Mouse (Mus musculus) limb, embryonic 13.5 days (tissue): Measurements from ENCODE around the gene Ino80. TPM values are rescaled to one million over a fixed set of nuclear protein-coding genes. Genes with fewer than 3 reads are reported as not detected.

Source experiments
- ATAC-seq: fragments of 200-750 bp; cut with Nextera tagmentation; 2 replicates; pipeline ENCODE4 v1.8.0; 2017; ENCODE audit warnings: low read depth, moderate number of reproducible peaks, moderate TSS enrichment; ENCODE audit not compliant: low FRiP score
- H3K27ac ChIP-seq: fragments of 300-500 bp; sonication (generic); 2 replicates; pipeline ENCODE4 v1.5.1; 2015; ENCODE audit warnings: inconsistent platforms, mild to moderate bottlenecking, moderate library complexity
- H3K27me3 ChIP-seq: fragments of 300-500 bp; sonication (generic); 2 replicates; pipeline ENCODE4 v1.6.1; 2015; ENCODE audit warnings: mild to moderate bottlenecking, inconsistent platforms
- H3K36me3 ChIP-seq: fragments of 300-500 bp; sonication (generic); 2 replicates; pipeline ENCODE4 v1.6.1; 2015; ENCODE audit warnings: inconsistent platforms, mild to moderate bottlenecking, moderate library complexity
- H3K4me1 ChIP-seq: fragments of 300-500 bp; sonication (generic); 2 replicates; pipeline ENCODE4 v1.6.1; 2015; ENCODE audit warnings: inconsistent platforms
- H3K4me2 ChIP-seq: fragments of 300-500 bp; sonication (generic); replicated peaks from 2 replicates; pipeline ENCODE4 v1.6.1; 2015; ENCODE audit warnings: inconsistent platforms, mild to moderate bottlenecking, moderate library complexity
- H3K4me3 ChIP-seq: fragments of 300-500 bp; sonication (generic); 2 replicates; pipeline ENCODE4 v1.5.1; 2015; ENCODE audit warnings: moderate library complexity, mild to moderate bottlenecking, inconsistent platforms
- H3K9ac ChIP-seq: fragments of 300-500 bp; sonication (generic); 2 replicates; pipeline ENCODE4 v1.6.1; 2015; ENCODE audit warnings: mild to moderate bottlenecking, inconsistent platforms
- H3K9me3 ChIP-seq: fragments of 300-500 bp; sonication (generic); 2 replicates; pipeline ENCODE4 v1.6.1; 2016; ENCODE audit warnings: inconsistent platforms
- WGBS: fragments of 180-500 bp; shearing (Covaris S2); methylation state at CpG from one replicate; pipeline ENCODE4 v1.1.7; 2015; 5-methylcytosine and 5-hydroxymethylcytosine counted together
- polyA plus RNA-seq: library from polyadenylated mRNA; unstranded; fragments of >200 nt; fragmentation: Nextera tagmentation; extraction: Ambion mirVana; gene quantifications from 2 replicates; pipeline ENCODE4 v1.2.1, GENCODE M21; 2015

The Ino80 gene
- polyA plus RNA-seq, 1 experiment from 2014 or later = 4.5 TPM

GRCm38 (mm10) chr2:119337425-119338265, 139.8 kb downstream of the Ino80 start:
- Histone ChIP-seq H3K4me2 (peak overlapping the region; percentile 81), H3K36me3 (no peaks in the 10 kb centered on the region), H3K27me3 (peaks cover 8% of the 10 kb centered on the region; the same call in 1 of the 2 replicates), H3K9ac (peak overlapping the region; percentile 74), H3K27ac (peak overlapping the region; percentile 39; the same call in 1 of the 2 replicates), H3K4me1 (peaks cover 5% of the 10 kb centered on the region), H3K9me3 (no peaks in the 10 kb centered on the region), H3K4me3 (peak overlapping the region; percentile 62)
- ATAC-seq = peak; percentile 80
- WGBS = 8% methylated on average over 60 of the region's 60 CpGs

- Histone ChIP-seq H3K27ac (no peak overlapping the region), H3K4me1 (peaks cover 5% of the 10 kb centered on the region), H3K4me2 (no peak overlapping the region), H3K36me3 (no peaks in the 10 kb centered on the region), H3K9ac (no peak overlapping the region), H3K9me3 (no peaks in the 10 kb centered on the region), H3K4me3 (no peak overlapping the region), H3K27me3 (peaks cover 20% of the 10 kb centered on the region)
- no peak for ATAC-seq
- 69% methylated on average over 10 of the region's 10 CpGs for WGBS
These were observed 141.0 kb downstream of the Ino80 start for GRCm38 (mm10) chr2:119336470-119336869.

DNA sequence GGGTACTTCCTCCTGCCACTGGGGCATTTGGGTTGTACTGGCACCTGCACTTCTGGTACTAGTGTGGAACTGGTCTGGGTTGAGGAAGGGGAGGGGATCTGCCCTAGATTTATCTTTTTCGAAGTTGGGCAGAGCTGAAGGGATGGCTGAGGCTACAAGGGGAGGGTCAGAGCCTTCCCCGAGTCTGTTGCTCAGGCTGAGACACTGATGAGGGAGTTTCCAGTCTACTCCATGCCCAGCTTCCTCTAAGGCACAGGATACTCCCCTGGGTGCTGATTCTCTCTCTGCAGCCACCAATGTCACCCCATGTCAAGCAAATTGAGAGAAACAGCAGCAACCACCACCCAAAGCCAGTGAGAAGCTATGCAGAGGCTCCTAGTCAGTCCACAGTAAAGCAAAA, 141.5 kb downstream of the Ino80 start:
- 69% methylated on average over 2 of the region's 2 CpGs for WGBS
- H3K9ac ChIP-seq = no peak overlapping the region
- H3K27me3 ChIP-seq = peaks cover 24% of the 10 kb centered on the region
- H3K4me1 ChIP-seq = peaks cover 5% of the 10 kb centered on the region
- no peaks in the 10 kb centered on the region for H3K36me3 ChIP-seq
- H3K27ac ChIP-seq = no peak overlapping the region
- no peak overlapping the region for H3K4me2 ChIP-seq
- ATAC-seq = no peak
- H3K9me3 ChIP-seq = no peaks in the 10 kb centered on the region
- no peak overlapping the region for H3K4me3 ChIP-seq

DNA sequence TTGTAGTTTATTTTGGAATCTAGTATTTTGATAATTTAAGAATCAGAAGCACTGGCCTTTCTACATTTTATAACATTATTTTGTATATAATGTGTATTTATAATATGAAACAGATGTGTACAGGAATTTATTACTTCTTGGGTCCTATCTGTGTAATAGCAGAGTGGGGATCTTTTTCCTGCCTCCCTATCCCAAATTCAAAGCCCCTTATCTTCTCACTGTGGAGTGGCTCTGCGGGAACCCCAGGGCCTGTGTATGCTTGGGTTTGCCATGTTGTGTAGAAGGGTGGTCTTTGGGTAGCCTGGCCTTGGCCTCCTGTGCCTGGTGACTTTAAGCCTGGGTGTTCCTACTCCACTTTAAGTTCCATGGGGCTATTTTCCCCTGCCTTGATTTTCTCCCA, 142.0 kb downstream of the Ino80 start:
- Histone ChIP-seq H3K4me1 (peaks cover 5% of the 10 kb centered on the region), H3K4me3 (no peak overlapping the region), H3K27ac (no peak overlapping the region), H3K36me3 (no peaks in the 10 kb centered on the region), H3K9me3 (no peaks in the 10 kb centered on the region), H3K9ac (no peak overlapping the region; the same call in 1 of the 2 replicates), H3K27me3 (peaks cover 29% of the 10 kb centered on the region), H3K4me2 (no peak overlapping the region)
- ATAC-seq = no peak
- 80% methylated on average over 1 of the region's 1 CpGs for WGBS

- Histone ChIP-seq H3K9me3 (no peaks in the 10 kb centered on the region), H3K36me3 (no peaks in the 10 kb centered on the region), H3K4me1 (peaks cover 5% of the 10 kb centered on the region), H3K4me2 (no peak overlapping the region), H3K27me3 (peaks cover 34% of the 10 kb centered on the region), H3K27ac (no peak overlapping the region), H3K4me3 (no peak overlapping the region), H3K9ac (no peak overlapping the region)
- no peak for ATAC-seq
- 67% methylated on average over 7 of the region's 7 CpGs for WGBS
These were observed 142.4 kb downstream of the Ino80 start for GRCm38 (mm10) chr2:119334964-119335525.

DNA sequence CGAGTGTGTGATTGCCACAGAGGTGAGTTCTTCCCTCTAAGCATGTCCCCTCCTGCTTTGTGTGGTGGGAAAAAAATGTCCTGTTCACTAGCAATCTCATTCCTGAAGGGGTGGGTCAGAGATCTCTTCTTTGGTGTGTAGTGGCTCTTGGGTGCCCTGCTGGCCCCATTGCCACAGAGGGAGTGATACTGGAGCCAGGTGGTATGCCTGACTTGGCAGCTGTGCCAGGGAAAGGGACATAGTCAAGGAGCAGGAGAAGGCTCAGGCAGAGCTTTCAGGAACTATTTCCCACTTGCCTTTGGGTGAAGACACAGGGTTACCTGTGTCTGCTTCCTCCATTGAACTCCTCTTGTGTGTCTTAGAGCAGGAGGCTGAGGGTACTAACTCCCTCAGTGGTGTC, 143.4 kb downstream of the Ino80 start:
- Histone ChIP-seq H3K9ac (no peak overlapping the region), H3K4me1 (peaks cover 5% of the 10 kb centered on the region), H3K27ac (no peak overlapping the region), H3K36me3 (no peaks in the 10 kb centered on the region), H3K4me3 (no peak overlapping the region), H3K4me2 (no peak overlapping the region), H3K9me3 (no peaks in the 10 kb centered on the region), H3K27me3 (peaks cover 42% of the 10 kb centered on the region)
- no peak for ATAC-seq
- WGBS = 34% methylated on average over 1 of the region's 1 CpGs

- Histone ChIP-seq H3K4me2 (no peak overlapping the region), H3K9me3 (no peaks in the 10 kb centered on the region), H3K36me3 (no peaks in the 10 kb centered on the region), H3K27me3 (peaks cover 59% of the 10 kb centered on the region), H3K9ac (no peak overlapping the region), H3K27ac (no peak overlapping the region), H3K4me3 (no peak overlapping the region), H3K4me1 (peaks cover 4% of the 10 kb centered on the region)
- ATAC-seq = no peak
- 76% methylated on average over 24 of the region's 24 CpGs for WGBS
These were observed 145.3 kb downstream of the Ino80 start for GRCm38 (mm10) chr2:119332177-119332661.

- H3K9ac ChIP-seq = no peak overlapping the region
These were observed 146.7 kb downstream of the Ino80 start for GRCm38 (mm10) chr2:119330795-119331194.

GRCm38 (mm10) chr2:119329123-119329817, 148.2 kb downstream of the Ino80 start:
- WGBS = 42% methylated on average over 3 of the region's 3 CpGs
- Histone ChIP-seq H3K27ac (no peak overlapping the region), H3K4me3 (no peak overlapping the region), H3K9me3 (no peaks in the 10 kb centered on the region), H3K4me2 (no peak overlapping the region), H3K36me3 (no peaks in the 10 kb centered on the region), H3K9ac (no peak overlapping the region), H3K4me1 (peaks cover 32% of the 10 kb centered on the region), H3K27me3 (peaks cover 83% of the 10 kb centered on the region)
- ATAC-seq = no peak

More at GRCm38 (mm10) chr2:119330795-119331194, 146.7 kb downstream of the Ino80 start:
- WGBS = 90% methylated on average over 8 of the region's 8 CpGs
- no peaks in the 10 kb centered on the region for H3K36me3 ChIP-seq
- no peak overlapping the region; the same call in 1 of the 2 replicates for H3K4me2 ChIP-seq
- peaks cover 68% of the 10 kb centered on the region for H3K27me3 ChIP-seq
- H3K4me3 ChIP-seq = no peak overlapping the region
- H3K9me3 ChIP-seq = no peaks in the 10 kb centered on the region
- no peak overlapping the region for H3K27ac ChIP-seq
- peaks cover 17% of the 10 kb centered on the region for H3K4me1 ChIP-seq
- no peak for ATAC-seq

- H3K4me2 ChIP-seq = peak overlapping the region; percentile 15; the same call in 1 of the 2 replicates
- ATAC-seq = no peak
These were observed 148.9 kb downstream of the Ino80 start for GRCm38 (mm10) chr2:119328546-119328945.

GRCm38 (mm10) chr2:119327942-119328526, 149.5 kb downstream of the Ino80 start:
- Histone ChIP-seq H3K27me3 (peaks cover 95% of the 10 kb centered on the region), H3K4me1 (peaks cover 38% of the 10 kb centered on the region), H3K36me3 (no peaks in the 10 kb centered on the region), H3K27ac (no peak overlapping the region), H3K9ac (no peak overlapping the region), H3K9me3 (no peaks in the 10 kb centered on the region), H3K4me3 (peak overlapping the region; percentile 51), H3K4me2 (peak overlapping the region; percentile 15; the same call in 1 of the 2 replicates)
- 21% methylated on average over 11 of the region's 11 CpGs for WGBS
- no peak for ATAC-seq

More at GRCm38 (mm10) chr2:119328546-119328945, 148.9 kb downstream of the Ino80 start:
- 35% methylated on average over 5 of the region's 5 CpGs for WGBS
- peak overlapping the region; percentile 51 for H3K4me3 ChIP-seq
- peaks cover 38% of the 10 kb centered on the region for H3K4me1 ChIP-seq
- no peak overlapping the region for H3K9ac ChIP-seq
- H3K27ac ChIP-seq = no peak overlapping the region
- no peaks in the 10 kb centered on the region for H3K9me3 ChIP-seq
- no peaks in the 10 kb centered on the region for H3K36me3 ChIP-seq
- H3K27me3 ChIP-seq = peaks cover 90% of the 10 kb centered on the region
